Mouse (Mus musculus) bone marrow macrophage, adult 2 months (primary cell): ENCODE measurements at regions not wholly inside any gene's neighbourhood (a gene's known extent, or its start where the extent isn't known, plus 50 kb on each side); places are given as distances from the start of the nearest gene placed in this dataset.

ENCODE experiments used
- H3K27ac ChIP-seq: 2 replicates; pipeline ENCODE4 v1.5.1; 2012; ENCODE audit warnings: low read depth, low read length; ENCODE audit not compliant: insufficient read depth
- H3K4me1 ChIP-seq: 2 replicates; pipeline ENCODE4 v1.6.1; 2012; ENCODE audit warnings: low read length; ENCODE audit not compliant: control insufficient read depth, insufficient read depth
- H3K4me3 ChIP-seq: 2 replicates; pipeline ENCODE4 v1.5.1; 2012; ENCODE audit warnings: mild to moderate bottlenecking, low read length, moderate library complexity; ENCODE audit not compliant: insufficient read depth
- CTCF ChIP-seq: IDR thresholded peaks from 2 replicates; pipeline ENCODE4 v1.5.1; 2012; ENCODE audit warnings: low read depth, mild to moderate bottlenecking, low read length, moderate library complexity
- POLR2A ChIP-seq: IDR thresholded peaks from 2 replicates; pipeline ENCODE4 v1.6.1; 2012; ENCODE audit warnings: mild to moderate bottlenecking, low read depth, low read length, borderline replicate concordance

DNA sequence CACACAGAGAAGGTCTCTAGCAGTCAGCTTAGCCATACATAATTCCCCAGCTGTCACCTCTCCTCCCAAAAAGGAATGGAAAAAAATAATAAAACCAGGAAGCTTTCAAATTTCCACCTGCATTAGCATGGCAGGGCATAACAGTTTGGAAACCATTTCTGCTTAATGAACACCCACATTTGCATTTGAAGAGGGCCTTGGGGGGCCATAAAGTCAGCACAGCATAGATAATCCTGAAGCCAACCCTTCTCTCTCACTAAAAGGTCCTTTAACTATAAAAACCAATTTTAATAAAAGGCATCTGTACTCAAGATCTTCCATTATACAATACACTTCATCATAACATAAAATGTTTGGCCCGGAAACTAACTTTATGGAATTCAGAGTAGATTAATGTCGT lies 360.1 kb upstream of the Map3k7 start:
- no peak for TF ChIP-seq CTCF
- no peak for TF ChIP-seq POLR2A
- no peak overlapping the region for H3K27ac ChIP-seq
- H3K4me3 ChIP-seq = no peak overlapping the region
- no peaks in the 10 kb centered on the region for H3K4me1 ChIP-seq

DNA sequence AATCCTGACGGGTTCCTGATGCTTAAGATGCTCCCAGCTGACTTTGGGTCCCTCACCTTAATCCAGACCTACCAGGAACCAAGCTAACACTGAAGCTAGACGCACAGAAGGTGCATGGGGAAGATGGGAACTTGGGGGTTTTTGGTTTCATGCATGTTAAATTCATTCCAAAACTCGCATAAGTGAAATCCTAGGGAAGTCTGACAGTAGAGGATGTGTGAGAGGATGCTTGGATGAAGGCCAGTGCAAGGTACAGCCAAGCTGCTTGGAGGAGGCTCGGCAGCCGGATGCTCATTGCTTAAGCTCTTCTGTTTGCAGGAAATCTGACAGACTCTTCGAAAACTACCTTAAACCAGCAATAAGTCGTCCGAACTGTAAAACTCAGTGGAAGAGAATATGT lies 355.1 kb upstream of the Map3k7 start:
- no peaks in the 10 kb centered on the region for H3K4me1 ChIP-seq
- no peak overlapping the region for H3K27ac ChIP-seq
- no peak overlapping the region for H3K4me3 ChIP-seq
- no peak for TF ChIP-seq CTCF
- no peak for TF ChIP-seq POLR2A

DNA sequence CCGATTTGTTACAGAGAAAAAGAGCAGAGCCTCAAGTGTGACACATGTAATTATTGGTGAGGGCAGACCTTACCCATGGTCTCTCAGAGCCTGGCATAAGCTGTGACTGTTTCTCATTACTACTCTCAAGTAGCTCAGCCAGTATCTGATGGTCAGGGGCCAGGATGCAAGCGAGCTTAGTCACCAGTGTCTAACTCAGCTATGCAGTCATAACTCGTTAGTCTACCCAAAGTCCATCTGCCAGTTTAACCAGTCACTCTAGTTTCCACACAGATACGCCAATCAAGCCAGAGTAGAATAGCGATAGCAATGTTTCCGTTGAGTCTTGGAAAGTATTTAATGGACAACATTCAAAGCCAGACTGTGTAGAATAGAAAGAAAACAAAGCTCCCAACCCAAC lies 354.3 kb upstream of the Map3k7 start:
- H3K4me1 ChIP-seq = no peaks in the 10 kb centered on the region
- H3K4me3 ChIP-seq = no peak overlapping the region
- no peak overlapping the region for H3K27ac ChIP-seq
- TF ChIP-seq CTCF = no peak
- TF ChIP-seq POLR2A = no peak

DNA sequence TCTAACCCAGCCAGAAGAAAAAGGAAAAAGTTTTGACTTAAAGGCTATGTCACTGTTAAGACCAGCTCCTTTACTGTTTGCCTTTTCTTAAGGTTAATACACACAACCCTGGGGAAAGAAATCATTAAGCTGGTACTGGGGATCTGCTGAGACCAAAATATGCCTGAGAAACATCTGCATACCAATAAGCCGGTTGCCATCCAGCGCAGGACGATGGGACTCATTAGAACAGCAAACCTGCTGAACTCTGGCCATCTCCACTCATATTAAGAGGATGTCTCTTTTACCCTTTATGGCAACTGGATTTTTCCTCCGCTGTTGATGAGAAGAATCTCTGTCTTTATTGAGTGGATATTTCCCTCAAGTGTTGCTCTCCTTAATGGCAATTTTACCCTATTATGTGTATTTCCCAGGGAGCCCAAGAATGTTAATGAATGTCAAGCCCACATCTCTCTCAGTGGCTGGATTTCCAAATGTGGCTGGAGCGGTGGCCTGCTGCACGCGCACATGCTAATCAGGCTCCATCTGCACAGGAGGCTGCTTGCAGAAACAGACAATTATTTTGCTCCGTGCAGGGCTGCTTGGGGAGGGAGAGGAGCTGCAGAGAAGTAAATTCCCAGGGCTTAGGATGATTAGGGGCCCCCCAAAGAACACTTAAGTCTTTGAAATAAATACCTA lies 351.6 kb upstream of the Map3k7 start:
- Histone ChIP-seq H3K4me3 (no peak overlapping the region), H3K27ac (no peak overlapping the region), H3K4me1 (no peaks in the 10 kb centered on the region)
- TF ChIP-seq POLR2A (no peak), CTCF (no peak)

DNA sequence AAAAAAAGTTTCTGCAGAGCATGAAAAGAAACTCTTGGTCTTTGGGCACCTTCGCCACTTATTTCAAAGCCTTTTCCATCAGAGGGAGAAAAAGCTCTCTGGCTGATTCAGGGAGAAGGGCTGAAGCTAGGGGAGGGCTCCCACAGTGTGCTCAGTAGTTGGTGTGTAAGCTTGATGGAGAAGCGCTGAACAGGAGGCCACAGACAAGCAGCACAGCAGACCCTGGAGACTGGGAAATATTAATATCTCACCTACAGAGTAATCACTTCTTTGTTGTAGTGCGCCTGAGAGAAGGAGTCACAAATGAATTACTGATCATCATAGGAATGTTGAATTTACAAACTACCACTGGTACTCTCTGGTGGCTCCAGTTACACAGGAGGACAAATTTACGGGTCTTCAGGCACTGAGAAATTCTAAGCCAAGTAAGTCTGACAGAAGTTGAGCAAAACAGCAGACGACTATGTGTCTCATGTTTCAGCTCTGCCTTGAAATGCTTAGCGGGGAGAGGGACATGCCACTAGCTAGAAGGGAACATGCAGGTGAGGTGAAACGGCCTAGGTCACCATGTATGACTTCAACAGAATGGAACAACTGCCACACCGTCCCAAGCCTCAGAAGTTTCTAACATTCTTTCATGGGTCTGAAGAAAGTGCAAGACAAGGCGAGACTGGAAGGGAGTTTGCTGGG lies 350.9 kb upstream of the Map3k7 start:
- H3K4me1 ChIP-seq = no peaks in the 10 kb centered on the region

DNA sequence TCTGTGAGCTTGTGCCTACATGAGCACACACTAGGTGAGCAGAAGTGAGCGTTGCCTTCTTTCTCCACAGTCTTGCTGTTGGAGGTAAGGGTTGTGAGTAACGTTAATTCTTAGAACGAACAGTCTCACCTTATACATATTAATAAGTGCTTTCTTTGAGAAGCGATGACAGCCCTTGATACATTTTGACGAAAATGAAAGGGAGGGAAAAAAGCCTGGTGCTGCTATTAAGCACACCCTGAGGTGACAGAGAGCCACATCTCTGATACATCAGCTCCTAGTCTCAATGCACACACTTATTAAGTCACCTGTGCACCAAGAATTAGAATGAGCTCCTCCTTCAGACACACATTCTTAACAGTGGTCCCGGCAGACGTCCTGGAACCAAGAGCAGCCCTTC lies 346.3 kb upstream of the Map3k7 start:
- H3K4me3 ChIP-seq = no peak overlapping the region
- no peaks in the 10 kb centered on the region for H3K4me1 ChIP-seq
- no peak overlapping the region for H3K27ac ChIP-seq
- TF ChIP-seq POLR2A = no peak
- no peak for TF ChIP-seq CTCF

More for the DNA sequence above, 350.9 kb upstream of the Map3k7 start:
- TF ChIP-seq CTCF (no peak), POLR2A (no peak)
- Histone ChIP-seq H3K4me3 (no peak overlapping the region), H3K27ac (no peak overlapping the region)

DNA sequence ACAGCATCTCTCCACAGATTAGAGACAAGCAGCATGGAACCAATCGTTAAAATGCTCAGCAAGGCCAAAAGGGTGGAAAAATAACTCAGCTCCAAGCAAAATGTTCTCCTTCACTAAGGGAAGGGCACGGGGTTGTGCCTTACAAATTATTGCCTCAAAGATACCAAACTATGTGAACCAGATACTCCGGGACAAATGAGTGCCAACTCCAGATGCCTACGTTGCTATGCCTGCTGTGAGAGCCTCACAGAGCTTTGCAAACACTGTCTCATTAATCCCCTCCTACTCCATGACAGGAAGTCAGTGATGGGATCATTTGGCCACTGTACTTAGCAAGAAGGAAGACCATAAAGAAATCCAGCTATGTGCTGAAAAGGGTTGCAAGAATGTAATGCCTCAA lies 345.9 kb upstream of the Map3k7 start:
- TF ChIP-seq CTCF (no peak), POLR2A (no peak)
- Histone ChIP-seq H3K4me3 (no peak overlapping the region), H3K27ac (no peak overlapping the region), H3K4me1 (no peaks in the 10 kb centered on the region)

DNA sequence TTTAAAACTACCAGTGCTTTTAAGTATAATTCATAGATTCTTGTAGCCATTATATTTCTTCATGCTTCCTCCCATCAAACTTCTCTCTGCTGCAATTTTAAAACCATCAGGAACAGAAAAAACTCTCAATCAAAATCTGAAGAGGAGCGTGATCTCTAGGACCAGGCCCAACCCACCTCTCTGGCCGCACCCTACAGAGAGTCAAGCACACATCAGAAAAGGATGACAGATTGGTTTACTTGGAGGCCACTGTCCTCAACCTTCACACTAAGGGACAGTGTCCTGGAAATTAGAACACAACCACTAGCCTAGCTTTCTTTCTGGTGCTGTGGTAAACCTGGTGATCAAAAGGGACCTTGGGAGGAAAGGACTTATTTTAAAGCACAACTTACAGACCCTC lies 342.7 kb upstream of the Map3k7 start:
- H3K4me1 ChIP-seq = no peaks in the 10 kb centered on the region
- TF ChIP-seq POLR2A (no peak), CTCF (no peak)
- no peak overlapping the region for H3K27ac ChIP-seq
- no peak overlapping the region for H3K4me3 ChIP-seq

DNA sequence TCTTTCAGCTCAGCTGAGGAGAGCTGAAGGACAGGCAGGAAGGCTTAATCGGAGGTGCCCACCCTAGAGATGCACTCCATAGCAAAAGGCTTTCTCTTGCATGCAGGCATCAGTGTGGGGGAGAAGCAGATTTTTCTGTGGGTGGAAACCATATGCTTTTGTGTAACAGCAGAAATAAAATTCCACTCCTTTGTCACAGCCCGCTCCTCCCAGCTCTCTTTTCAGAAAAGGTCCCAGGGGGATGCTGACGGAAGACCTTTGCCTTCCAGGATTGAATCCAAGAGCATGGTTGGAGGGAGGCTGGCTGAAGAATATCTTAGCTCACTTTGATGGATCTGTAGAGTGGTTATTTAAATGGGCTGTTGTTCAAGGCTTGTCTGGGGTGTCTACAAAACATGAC lies 336.8 kb upstream of the Map3k7 start:
- TF ChIP-seq CTCF = no peak
- TF ChIP-seq POLR2A = no peak
- Histone ChIP-seq H3K4me3 (no peak overlapping the region), H3K4me1 (no peaks in the 10 kb centered on the region), H3K27ac (no peak overlapping the region)

DNA sequence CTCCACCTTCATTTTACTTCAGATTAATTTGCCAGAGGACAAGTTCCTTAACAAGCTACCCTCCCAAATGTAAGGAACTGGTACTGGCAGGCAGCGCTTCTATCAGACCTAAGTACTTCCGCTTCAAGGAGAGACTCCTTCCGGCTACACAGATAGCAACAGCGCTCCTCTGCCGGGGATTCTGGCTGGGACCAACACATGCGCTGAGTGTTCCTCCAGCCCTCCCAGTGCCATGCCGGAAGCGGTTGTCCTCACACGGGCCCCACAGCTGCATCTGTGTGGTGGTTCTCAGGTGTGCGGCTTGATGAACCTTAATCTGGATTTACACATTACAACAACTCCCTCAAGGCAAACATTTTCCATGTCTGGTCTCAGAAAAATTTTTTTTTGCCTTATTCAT lies 336.1 kb upstream of the Map3k7 start:
- Histone ChIP-seq H3K4me1 (no peaks in the 10 kb centered on the region), H3K27ac (no peak overlapping the region), H3K4me3 (no peak overlapping the region)
- TF ChIP-seq POLR2A (no peak), CTCF (no peak)
